Mouse (Mus musculus) kidney, adult 9 months (tissue): ENCODE measurements around the gene Fer.

Experiments
- DNase-seq: peaks from one replicate; pipeline ENCODE4 v3.0.0; 2022

The Fer gene

GRCm38 (mm10) chr17:63871773-63872172, 8.9 kb downstream of the Fer start:
- no peak for DNase-seq

DNA sequence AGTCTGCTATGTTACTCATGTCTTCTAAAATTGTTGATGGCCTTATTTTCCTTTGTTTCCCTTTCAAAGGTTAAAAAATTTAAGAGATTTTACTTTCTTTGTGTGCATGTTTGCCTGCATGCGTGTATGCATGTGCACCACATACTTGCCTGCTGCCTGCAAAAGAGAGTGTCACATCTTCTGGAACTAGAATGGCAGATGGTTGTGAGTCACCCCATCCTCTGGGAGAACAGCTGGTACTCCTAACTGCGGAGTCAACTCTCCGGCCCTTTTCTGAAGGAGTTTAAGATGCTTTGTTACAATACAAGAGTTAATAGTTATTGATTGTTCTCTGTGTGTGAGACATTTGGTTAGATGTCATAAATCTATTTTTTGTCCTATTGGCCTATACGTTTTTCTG, 16.0 kb downstream of the Fer start:
- no peak for DNase-seq

- no peak for DNase-seq
Measured at GRCm38 (mm10) chr17:63880009-63880408, 17.1 kb downstream of the Fer start.

- no peak for DNase-seq
Measured at GRCm38 (mm10) chr17:63886988-63887387, 24.1 kb downstream of the Fer start.

DNA sequence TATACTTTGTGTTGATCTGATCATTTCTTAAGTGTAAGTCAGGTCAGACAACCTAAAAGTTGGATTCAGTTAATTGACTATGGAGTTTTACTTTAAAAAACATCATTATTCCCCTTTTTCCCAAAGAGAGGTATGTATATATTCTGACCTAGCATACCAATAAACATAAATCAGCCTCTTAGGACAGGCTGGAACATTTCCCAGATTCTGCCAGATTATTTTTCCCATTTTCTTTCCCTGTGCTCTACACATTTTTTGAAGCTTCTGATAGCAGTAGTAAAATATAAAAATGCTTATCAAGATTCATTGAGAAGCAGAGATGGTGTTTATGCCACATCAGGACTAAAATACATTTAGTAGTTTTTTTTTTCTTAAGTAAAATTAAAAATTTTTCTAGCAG, 27.7 kb downstream of the Fer start:
- DNase-seq: no peak

DNA sequence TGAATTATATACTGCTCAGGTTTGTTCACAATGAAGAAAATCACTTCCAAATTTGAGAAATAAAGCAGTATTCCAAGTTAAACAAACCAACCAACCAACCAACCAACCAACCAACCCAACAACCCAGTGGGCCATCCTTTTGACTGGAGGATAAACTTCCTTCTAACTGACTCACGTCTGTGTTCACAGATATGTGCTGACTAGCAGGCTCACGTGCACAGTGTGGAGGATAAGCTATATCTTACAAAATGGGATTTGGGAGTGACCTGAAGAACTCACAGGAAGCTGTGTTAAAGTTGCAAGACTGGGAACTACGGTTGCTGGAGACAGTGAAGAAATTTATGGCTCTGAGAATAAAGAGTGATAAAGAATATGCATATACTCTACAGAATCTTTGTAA, 33.0 kb downstream of the Fer start:
- no peak for DNase-seq

GRCm38 (mm10) chr17:63897050-63897449, 34.2 kb downstream of the Fer start:
- DNase-seq: no peak

GRCm38 (mm10) chr17:63909297-63909696, 46.4 kb downstream of the Fer start:
- DNase-seq: no peak

- DNase-seq: no peak
Measured at GRCm38 (mm10) chr17:63921601-63922203, 58.8 kb downstream of the Fer start.

GRCm38 (mm10) chr17:63925581-63925980, 62.7 kb downstream of the Fer start:
- DNase-seq: no peak

- DNase-seq: no peak
Measured at GRCm38 (mm10) chr17:63930634-63931033, 67.8 kb downstream of the Fer start.

- DNase-seq: no peak
Measured at GRCm38 (mm10) chr17:63931556-63931955, 68.7 kb downstream of the Fer start.

GRCm38 (mm10) chr17:63935408-63935807, 72.5 kb downstream of the Fer start:
- DNase-seq: no peak

GRCm38 (mm10) chr17:63937886-63938285, 75.0 kb downstream of the Fer start:
- peak; percentile 28 for DNase-seq

DNA sequence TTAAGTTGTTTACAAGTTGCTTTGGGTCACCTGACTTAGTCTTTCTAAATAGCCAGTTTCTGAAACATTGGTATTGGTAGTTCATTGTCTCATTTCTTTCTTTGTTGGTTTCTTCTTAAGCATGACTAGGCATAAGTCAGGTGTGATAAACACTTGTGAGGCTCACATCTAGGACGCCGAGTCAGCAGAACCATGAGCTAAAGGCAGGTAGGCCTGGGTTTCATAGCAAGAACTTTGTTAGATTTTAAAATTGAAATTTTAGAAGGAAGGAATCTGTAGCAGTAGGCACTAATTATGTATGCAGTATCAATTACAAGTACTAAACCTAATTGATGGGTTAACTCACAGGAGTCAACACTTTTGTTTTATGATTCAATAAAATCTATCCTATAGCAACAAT, 83.9 kb downstream of the Fer start:
- DNase-seq: no peak

DNA sequence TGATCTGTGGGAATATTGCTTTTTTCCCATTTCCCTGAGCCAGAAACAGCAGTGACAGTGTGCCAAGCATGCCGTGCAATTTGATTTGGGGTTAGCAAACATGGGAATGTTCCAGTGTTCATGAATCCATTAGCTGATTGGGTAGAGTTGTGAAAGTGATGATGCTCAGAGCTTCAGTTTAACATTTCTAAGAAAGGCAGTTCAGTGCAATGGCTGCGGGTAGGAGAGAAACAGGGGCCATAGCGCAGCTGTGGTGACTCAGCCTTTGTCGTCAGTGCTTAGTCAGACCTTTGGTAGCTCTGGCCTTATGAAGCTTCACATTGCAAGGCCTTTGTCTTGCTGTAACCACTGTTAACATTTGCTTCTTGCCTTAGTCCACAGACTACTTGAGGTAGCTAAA, 85.9 kb downstream of the Fer start:
- no peak for DNase-seq

GRCm38 (mm10) chr17:63951436-63951835, 88.6 kb downstream of the Fer start:
- DNase-seq: no peak

GRCm38 (mm10) chr17:63967091-63967490, 104.2 kb downstream of the Fer start:
- DNase-seq: no peak

DNA sequence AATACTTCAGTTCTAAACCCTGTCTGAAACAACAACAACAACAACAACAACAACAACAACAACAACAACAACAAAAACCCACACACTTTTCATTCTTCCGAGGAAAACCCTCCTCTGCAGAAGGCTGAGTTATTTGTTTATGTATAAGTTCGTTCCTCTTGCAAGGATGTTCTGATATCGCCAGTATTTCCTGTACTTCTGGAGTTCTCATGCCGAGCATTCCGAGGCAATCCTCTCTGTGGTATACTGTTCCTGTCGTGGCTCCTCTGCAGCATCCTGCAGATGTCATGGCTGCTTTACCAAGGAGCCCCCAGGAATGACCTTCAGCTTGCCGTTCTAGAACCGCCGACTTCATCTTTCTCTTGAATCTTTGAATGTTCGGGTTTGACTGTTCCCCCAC, 106.6 kb downstream of the Fer start:
- DNase-seq: no peak

DNA sequence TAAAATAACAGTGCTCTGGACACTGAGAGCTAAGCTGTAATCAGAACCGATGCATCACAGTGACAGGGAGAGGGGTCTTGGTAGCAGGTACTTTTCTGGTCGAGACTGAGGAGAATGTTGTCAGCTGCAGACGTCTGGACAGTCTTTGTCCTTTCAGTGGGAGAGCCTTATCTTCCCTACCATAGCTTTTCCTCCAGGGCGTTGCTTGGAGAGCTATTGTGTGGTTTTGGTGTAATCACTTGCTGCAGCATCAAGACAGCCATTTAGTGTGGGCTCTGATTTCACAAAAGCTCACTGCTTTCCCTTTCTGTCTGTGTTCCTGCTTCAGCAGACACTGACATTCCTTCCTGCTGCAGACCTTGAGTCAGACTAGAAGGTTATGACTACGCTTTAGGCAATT, 107.4 kb downstream of the Fer start:
- DNase-seq: no peak

DNA sequence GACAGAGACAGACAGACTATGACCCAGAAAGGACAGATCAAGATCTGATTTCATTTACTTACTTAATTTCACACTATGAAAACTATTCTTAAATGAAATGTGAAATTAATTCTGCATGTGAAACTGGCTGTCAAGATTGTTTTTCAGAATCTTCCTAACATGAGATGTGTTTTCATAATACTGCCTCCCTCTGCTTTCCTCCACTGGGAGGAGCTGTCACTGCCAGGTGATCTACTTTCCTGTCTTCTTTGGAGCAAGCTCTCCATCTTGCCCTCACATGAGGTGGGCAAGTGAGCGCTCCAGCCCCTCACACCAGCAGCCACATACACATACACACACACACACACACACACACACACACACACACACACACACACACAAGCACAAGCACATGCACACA, 108.1 kb downstream of the Fer start:
- no peak for DNase-seq

GRCm38 (mm10) chr17:63972181-63972580, 109.3 kb downstream of the Fer start:
- no peak for DNase-seq

DNA sequence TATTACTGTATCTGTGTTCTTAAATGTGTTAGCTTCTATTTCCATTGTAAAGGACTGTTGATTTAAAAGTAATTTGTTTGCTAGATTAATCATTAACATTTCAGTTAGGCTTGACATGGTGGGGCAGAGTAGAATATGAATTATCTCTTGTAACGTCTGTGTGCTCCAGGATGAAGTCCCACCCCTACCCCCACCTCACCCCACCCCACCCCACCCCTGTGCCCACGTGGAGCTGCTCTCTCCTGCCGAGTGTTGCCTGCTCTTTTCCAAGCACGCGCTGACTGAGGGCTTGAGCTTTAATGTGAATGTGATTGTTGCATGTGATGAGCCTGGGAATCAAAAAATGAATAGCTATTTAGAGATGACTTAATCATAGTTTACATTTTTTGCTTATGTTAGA, 110.9 kb downstream of the Fer start:
- DNase-seq: no peak

DNA sequence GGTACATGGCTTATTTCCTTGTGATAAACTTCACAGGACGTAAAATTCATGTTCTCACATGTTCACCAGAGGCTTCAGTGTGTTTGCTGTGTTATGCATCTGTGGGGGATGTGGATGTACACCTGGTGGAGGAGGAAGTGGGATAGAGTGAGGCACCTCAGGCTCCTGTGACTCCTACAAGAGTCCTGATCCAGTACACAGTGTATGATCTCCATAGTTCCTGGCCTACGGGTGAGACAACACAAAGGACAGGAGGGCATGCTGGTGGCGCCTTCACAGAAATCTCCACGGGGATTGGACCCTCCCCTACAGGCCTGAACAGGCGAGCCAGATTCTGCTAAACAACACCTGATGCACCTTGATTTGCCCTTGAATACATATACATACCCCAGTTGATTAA, 111.4 kb downstream of the Fer start:
- DNase-seq: no peak

DNA sequence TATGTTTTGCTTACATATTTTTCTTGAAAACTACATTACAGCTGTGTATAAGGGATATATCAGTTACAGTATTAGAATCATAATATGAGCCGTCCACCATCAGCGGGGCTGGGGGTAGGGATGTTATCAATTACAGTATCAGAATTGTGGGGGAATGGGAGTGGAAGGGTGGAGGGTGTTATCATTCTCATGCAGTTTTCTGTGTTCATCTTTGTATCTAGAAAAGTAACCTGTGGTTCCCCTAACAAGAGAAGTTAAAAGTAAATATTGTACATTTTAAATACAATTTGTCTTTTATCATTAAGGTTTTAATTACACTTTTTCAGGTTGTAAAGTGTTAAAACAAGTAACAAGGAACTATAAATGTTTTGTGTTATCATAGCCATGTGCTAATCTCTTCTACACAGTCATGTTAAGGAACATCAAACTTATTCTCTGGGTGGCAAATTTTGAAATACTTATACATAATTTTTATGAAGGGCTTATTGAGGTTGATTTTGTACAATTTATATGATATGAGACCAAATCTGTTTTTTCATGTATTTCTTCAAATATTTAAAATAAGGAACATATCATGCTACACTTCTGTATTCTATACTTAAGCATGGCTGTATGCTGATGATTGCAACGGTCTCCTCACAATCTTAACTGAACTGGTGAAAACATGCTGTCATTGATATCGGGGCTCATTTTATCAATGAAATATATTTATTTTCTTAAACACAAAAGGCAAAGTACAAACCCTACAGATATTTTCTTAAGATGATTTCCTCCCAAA, 116.1 kb downstream of the Fer start:
- no peak for DNase-seq
